Mouse (Mus musculus) retina, postnatal 7 days (tissue): Measurements from ENCODE around the gene Il20.

Experiments
- DNase-seq: peaks from one replicate; pipeline ENCODE4 v3.0.0-alpha.2; 2012; ENCODE audit warnings: low read depth, low spot score

Il20 gene

DNA sequence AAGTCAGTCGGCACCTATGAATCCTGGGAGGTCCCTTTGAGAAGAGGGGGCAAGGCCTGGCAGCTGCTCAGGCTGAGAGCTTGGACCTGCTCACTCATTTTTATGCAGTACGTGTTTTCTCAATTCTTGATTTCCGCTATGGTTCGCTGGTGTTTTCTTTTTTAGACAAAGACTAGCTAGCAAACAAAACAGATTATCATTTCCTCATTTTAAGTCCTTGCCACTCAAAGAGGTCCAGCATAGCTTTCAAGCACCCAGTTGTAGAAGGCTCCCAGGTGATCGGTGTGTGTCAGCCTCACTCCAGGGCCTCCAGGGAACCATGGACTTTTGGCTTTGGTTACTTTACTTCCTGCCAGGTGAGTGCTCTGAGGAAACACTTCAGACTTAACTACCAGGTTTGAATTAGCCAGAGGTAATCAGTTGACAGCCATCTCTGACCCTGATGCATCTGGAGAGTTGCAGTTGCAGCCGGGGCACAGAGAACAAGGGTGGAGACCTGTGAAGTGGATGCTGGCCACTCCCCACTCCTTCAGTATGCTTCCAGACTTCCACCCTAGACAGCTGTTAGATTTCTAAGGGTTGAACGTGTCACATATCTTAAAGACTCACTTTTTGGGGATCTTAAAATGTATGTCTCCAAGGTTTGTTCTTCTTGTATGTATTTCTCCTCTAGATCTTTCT lies 45.6 kb downstream of the Il20 start, which contains the start of gene Fcmr:
TSS of gene Fcmr (plus strand) at position 129 of the 681 bp plus-strand sequence.
- no peak for DNase-seq

DNA sequence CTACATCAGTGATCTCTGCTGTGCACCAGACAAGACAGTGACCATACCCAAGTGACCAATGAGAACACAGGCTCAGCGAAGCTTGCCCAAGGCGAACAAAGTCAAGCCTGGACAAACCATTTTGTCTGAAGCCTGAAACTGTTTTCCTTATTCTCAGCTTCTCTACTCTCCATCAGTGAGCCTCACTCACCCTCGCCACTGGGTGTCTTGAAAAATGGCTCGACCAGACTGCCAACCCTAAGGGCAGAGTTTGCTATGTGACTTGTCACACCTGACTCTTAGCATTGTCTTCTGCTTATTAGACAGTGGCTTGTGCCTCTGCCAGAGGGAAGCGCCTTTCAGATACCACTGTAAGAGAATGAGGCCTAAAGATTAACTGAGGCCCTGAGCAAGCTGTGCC lies 46.5 kb downstream of the Il20 start:
- DNase-seq, result no peak

DNA sequence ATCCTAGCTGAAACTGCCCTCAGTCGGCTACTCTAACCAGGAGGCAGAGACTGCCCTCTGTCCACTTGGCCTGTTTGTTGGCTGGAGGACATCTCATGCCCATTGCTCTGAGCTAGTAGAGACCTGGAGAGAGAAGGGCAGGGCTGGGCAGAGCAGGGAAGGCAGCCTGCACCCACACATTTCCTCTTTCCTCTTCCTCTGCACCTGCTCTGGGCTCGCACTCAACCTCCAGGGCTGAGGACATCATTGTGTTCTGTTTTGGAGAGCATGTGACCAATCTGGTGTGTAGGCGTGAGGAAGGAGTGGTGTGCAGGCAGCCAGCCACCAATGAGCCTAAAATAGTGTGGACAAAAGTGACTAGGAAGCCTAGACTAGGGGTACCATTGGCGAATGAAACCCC lies 47.0 kb downstream of the Il20 start:
- DNase-seq, result no peak

GRCm38 (mm10) chr1:130857456-130857855 lies 53.8 kb downstream of the Il20 start:
- DNase-seq, result no peak
